Mouse (Mus musculus) cerebellum, adult 11 months (tissue): ENCODE results near the gene Phex.

Experiments
- DNase-seq: peaks from one replicate; pipeline ENCODE4 v3.0.0; 2022

Phex gene

GRCm38 (mm10) chrX:157415212-157415611 is at the start of gene Phex:
Gene Phex, minus strand, starts transcription at chrX:157415312.
- DNase-seq: no peak

- no peak for DNase-seq
Measured at GRCm38 (mm10) chrX:157462716-157463115, 47.6 kb upstream of the Phex start.

GRCm38 (mm10) chrX:157454430-157454829 is 39.3 kb upstream of the Phex start:
- DNase-seq: peak; percentile 46

GRCm38 (mm10) chrX:157449000-157449399 is 33.9 kb upstream of the Phex start:
- no peak for DNase-seq

GRCm38 (mm10) chrX:157447431-157447830 is 32.3 kb upstream of the Phex start:
- DNase-seq: no peak

GRCm38 (mm10) chrX:157434768-157435167 is 19.7 kb upstream of the Phex start:
- DNase-seq: no peak

- DNase-seq: no peak
Measured at GRCm38 (mm10) chrX:157419451-157419850, 4.3 kb upstream of the Phex start.

GRCm38 (mm10) chrX:157404919-157405318 is 10.2 kb downstream of the Phex start:
- DNase-seq: no peak

GRCm38 (mm10) chrX:157391241-157391640 is 23.9 kb downstream of the Phex start:
- no peak for DNase-seq

- DNase-seq: no peak
Measured at GRCm38 (mm10) chrX:157390102-157390501, 25.0 kb downstream of the Phex start.

- no peak for DNase-seq
Measured at GRCm38 (mm10) chrX:157388419-157388818, 26.7 kb downstream of the Phex start.

GRCm38 (mm10) chrX:157387025-157387424 is 28.1 kb downstream of the Phex start:
- DNase-seq: no peak

GRCm38 (mm10) chrX:157378822-157379221 is 36.3 kb downstream of the Phex start:
- no peak for DNase-seq

- DNase-seq: no peak
Measured at GRCm38 (mm10) chrX:157377456-157377855, 37.7 kb downstream of the Phex start.

GRCm38 (mm10) chrX:157373873-157374272 is 41.2 kb downstream of the Phex start:
- DNase-seq: no peak

GRCm38 (mm10) chrX:157369166-157369565 is 45.9 kb downstream of the Phex start:
- DNase-seq: no peak

GRCm38 (mm10) chrX:157355521-157355920 is 59.6 kb downstream of the Phex start:
- DNase-seq: no peak

- DNase-seq: no peak
Measured at GRCm38 (mm10) chrX:157346201-157346600, 68.9 kb downstream of the Phex start.

GRCm38 (mm10) chrX:157334726-157335125 is 80.4 kb downstream of the Phex start:
- no peak for DNase-seq

- no peak for DNase-seq
Measured at GRCm38 (mm10) chrX:157329821-157330220, 85.3 kb downstream of the Phex start.

- no peak for DNase-seq
Measured at GRCm38 (mm10) chrX:157328396-157328795, 86.7 kb downstream of the Phex start.

GRCm38 (mm10) chrX:157327756-157328155 is 87.4 kb downstream of the Phex start:
- DNase-seq: no peak

- DNase-seq: no peak
Measured at GRCm38 (mm10) chrX:157324396-157324795, 90.7 kb downstream of the Phex start.

GRCm38 (mm10) chrX:157310331-157310730 is 104.8 kb downstream of the Phex start:
- peak; percentile 55 for DNase-seq

GRCm38 (mm10) chrX:157308171-157308570 is 106.9 kb downstream of the Phex start:
- no peak for DNase-seq

- DNase-seq: peak; percentile 17
Measured at GRCm38 (mm10) chrX:157307411-157307810, 107.7 kb downstream of the Phex start.
